Mouse (Mus musculus) forebrain, embryonic 11.5 days (tissue): Measurements from ENCODE around the gene Fsip1. TPM values are rescaled to one million over a fixed set of nuclear protein-coding genes. Genes with fewer than 3 reads are reported as not detected.

Source experiments
- ATAC-seq: fragments of 200-750 bp; cut with Nextera tagmentation; replicated peaks from 2 replicates; pipeline ENCODE4 v1.8.0; 2017; ENCODE audit warnings: moderate TSS enrichment; ENCODE audit not compliant: low FRiP score
- DNase-seq: peaks from one replicate; pipeline ENCODE4 v3.0.0-alpha.2; 2017; ENCODE audit warnings: low spot score
- H3K27ac ChIP-seq: fragments of 300-500 bp; sonication (generic); 2 replicates; pipeline ENCODE4 v1.5.1; 2014; ENCODE audit warnings: low read depth, low read length
- H3K27me3 ChIP-seq: fragments of 300-500 bp; sonication (generic); 2 replicates; pipeline ENCODE4 v1.6.1; 2014; ENCODE audit warnings: mild to moderate bottlenecking, low read length, mixed read lengths; ENCODE audit not compliant: control insufficient read depth, insufficient read depth
- H3K36me3 ChIP-seq: fragments of 300-500 bp; sonication (generic); 2 replicates; pipeline ENCODE4 v1.6.1; 2014; ENCODE audit warnings: mild to moderate bottlenecking, low read length, moderate library complexity, mixed read lengths; ENCODE audit not compliant: control insufficient read depth, insufficient read depth
- H3K4me1 ChIP-seq: fragments of 300-500 bp; sonication (generic); replicated peaks from 2 replicates; pipeline ENCODE4 v1.6.1; 2014; ENCODE audit warnings: low read length, mixed read lengths; ENCODE audit not compliant: control insufficient read depth, insufficient read depth
- H3K4me2 ChIP-seq: fragments of 300-500 bp; sonication (generic); 2 replicates; pipeline ENCODE4 v1.6.1; 2014; ENCODE audit warnings: low read depth, mild to moderate bottlenecking, low read length, moderate library complexity, mixed read lengths; ENCODE audit not compliant: severe bottlenecking
- H3K4me3 ChIP-seq: fragments of 300-500 bp; sonication (generic); 2 replicates; pipeline ENCODE4 v1.5.1; 2014; ENCODE audit warnings: low read depth, low read length
- H3K9ac ChIP-seq: fragments of 300-500 bp; sonication (generic); 2 replicates; pipeline ENCODE4 v1.6.1; 2014; ENCODE audit warnings: low read length
- H3K9me3 ChIP-seq: fragments of 300-500 bp; sonication (generic); 2 replicates; pipeline ENCODE4 v1.6.1; 2016; ENCODE audit warnings: low read length, mixed read lengths; ENCODE audit not compliant: control insufficient read depth
- WGBS: fragments of 180-500 bp; shearing (Covaris S2); extraction: QIAGEN DNeasy Blood & Tissue Kit; methylation state at CpG from one replicate; pipeline ENCODE4 v1.1.7; 2014; 5-methylcytosine and 5-hydroxymethylcytosine counted together
- polyA plus RNA-seq: library from polyadenylated mRNA; unstranded; fragments of >200 nt; fragmentation: Nextera tagmentation; extraction: Ambion mirVana; gene quantifications from 2 replicates; pipeline ENCODE4 v1.2.1, GENCODE M21; 2014

Fsip1 gene
- polyA plus RNA-seq, 1 experiment from 2014 or later = 4.2 TPM

DNA sequence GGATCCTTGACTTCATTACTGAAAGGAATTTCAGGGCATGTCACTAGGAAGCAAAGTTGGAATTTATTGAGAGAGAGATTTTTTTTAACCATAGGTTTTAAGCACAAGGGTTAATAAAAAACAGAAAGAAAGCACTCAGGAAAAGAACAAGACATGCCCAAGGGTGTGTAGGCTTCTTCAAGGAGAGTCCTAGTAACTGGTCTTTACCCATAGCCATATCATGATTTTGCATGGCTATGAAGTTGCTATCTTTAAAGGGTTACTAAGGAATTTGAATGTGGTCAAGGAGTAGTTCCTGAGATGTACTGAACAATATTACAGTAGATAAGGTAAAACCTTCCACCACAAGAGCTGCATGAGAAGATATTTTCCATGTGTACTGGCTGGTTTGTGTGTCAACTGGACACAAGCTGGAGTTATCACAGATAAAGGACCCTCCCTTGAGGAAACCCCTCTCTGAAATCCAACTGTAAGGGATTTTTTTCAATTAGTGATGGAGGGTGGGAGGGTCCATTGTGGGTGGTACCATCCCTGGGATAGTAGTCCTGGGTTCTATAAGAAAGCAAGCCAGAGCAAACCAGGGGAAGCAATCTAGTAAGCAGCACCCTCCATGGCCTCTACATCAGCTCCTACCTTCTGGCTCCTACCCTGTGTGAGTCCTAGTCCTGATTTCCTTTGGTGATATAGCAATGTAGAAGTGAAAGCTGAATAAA lies 76.7 kb downstream of the Fsip1 start:
- DNase-seq (no peak), ATAC-seq (peak; percentile 35; the same call in 1 of the 2 replicates)

DNA sequence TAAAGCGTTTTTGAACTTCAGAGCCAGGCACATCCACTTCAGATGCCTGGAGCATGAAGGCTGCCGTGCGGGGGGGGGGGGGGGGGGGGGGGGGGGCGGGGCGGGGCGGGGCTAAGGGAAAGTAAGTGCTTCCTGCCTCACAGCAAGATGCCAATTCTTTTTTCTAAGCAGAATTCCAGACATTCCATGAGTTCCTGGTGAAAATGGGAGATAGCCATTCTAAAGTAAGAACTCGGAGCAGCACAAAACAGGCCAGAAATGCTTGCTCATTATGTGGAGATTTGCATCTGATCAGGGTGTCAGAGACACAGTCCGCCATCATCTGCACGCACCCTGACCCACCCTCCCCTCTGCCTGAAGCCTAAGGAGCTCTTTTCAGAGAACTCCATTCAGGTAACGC lies 77.3 kb downstream of the Fsip1 start:
- no peaks in the 10 kb centered on the region for H3K36me3 ChIP-seq
- H3K9ac ChIP-seq = no peak overlapping the region
- H3K9me3 ChIP-seq = no peaks in the 10 kb centered on the region; the same call in 1 of the 2 replicates
- H3K4me1 ChIP-seq = 0 out of 2 replicates have a peak, but pooled peaks cover 2% of the 10 kb centered on the region
- H3K27me3 ChIP-seq = no peaks in the 10 kb centered on the region
- peak; percentile 88 for ATAC-seq
- H3K27ac ChIP-seq = peak overlapping the region; percentile 20; the same call in 1 of the 2 replicates
- 2% methylated on average over 7 of the region's 10 CpGs for WGBS
- peak overlapping the region; percentile 18; the same call in 1 of the 2 replicates for H3K4me3 ChIP-seq
- peak overlapping the region; percentile 41 for H3K4me2 ChIP-seq
- DNase-seq = no peak

More for the DNA sequence above, 76.7 kb downstream of the Fsip1 start:
- Histone ChIP-seq H3K4me3 (no peak overlapping the region; the same call in 1 of the 2 replicates), H3K9ac (no peak overlapping the region), H3K4me2 (peak overlapping the region; percentile 41), H3K9me3 (no peaks in the 10 kb centered on the region; the same call in 1 of the 2 replicates), H3K4me1 (0 out of 2 replicates have a peak, but pooled peaks cover 2% of the 10 kb centered on the region), H3K27me3 (no peaks in the 10 kb centered on the region), H3K36me3 (no peaks in the 10 kb centered on the region), H3K27ac (peak overlapping the region; percentile 20; the same call in 1 of the 2 replicates)

DNA sequence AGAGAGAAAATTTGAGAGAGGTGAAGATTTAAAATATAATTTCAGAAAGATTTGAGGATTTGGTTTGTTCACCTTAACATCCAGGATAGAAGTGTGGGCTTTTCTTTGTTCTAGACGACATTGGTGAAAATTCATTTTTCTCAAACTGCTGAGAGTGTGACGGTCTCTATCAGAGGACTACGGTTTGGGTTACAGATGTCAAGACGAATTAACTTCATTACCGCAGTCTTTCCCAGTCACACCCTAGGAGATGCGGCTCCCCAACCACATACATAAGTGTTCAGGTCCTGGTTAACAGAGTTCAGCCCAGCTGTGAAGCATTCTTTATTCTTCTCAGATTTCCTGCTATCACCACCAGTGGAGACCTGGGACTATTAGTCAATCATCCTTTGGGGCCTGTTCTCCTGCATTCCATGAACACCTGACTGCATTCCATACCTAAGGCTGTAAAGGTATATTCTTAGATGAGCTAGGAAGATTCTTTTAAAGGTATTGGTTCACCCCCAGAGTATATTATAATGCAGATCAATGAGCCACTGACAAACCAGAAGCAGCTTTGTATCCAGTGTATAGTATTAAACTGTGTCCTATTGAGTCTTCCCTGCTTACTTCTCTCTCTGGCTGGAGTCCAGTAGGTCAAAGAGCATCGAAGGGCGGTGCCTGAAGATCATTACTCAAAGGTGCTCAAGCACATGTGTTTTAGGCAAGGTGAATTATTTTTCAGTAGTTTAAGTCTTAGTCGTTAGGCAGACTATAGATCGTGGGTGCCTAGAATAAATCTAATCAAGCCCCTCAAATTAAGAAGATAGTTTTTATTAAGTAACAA lies 82.0 kb downstream of the Fsip1 start:
- 85% methylated on average over 10 of the region's 10 CpGs for WGBS
- Histone ChIP-seq H3K4me1 (0 out of 2 replicates have a peak, but pooled peaks cover 2% of the 10 kb centered on the region), H3K9ac (no peak overlapping the region), H3K27me3 (no peaks in the 10 kb centered on the region), H3K9me3 (no peaks in the 10 kb centered on the region; the same call in 1 of the 2 replicates), H3K4me3 (no peak overlapping the region), H3K27ac (no peak overlapping the region), H3K4me2 (no peak overlapping the region), H3K36me3 (no peaks in the 10 kb centered on the region)
- ATAC-seq (no peak), DNase-seq (no peak)

DNA sequence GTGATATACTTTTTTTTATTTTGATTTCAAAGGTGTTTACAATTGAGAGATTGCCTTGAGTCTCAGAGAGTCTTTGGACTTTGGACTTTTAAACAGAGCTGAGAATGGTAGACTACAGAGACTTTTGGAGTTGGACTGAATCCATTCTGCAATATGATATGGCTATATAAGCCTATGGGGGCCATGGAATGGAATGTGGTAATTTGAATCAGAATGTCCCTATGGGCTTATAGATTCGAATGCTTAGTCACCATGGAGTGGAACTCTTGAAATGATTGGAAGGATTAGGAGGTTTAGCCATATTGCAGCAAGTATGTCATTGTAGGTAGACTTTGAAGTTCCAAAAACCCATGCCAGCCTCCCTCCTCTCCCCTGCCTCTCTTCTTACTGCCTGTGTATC lies 88.5 kb downstream of the Fsip1 start:
- H3K4me1 ChIP-seq = peaks cover 6% of the 10 kb centered on the region; the same call in 1 of the 2 replicates
- H3K36me3 ChIP-seq = no peaks in the 10 kb centered on the region
- H3K4me2 ChIP-seq = no peak overlapping the region
- WGBS = 57% methylated on average over 1 of the region's 1 CpGs
- H3K9ac ChIP-seq = no peak overlapping the region
- H3K27ac ChIP-seq = no peak overlapping the region
- ATAC-seq (no peak), DNase-seq (no peak)
- H3K4me3 ChIP-seq = no peak overlapping the region
- H3K9me3 ChIP-seq = no peaks in the 10 kb centered on the region
- H3K27me3 ChIP-seq = no peaks in the 10 kb centered on the region

DNA sequence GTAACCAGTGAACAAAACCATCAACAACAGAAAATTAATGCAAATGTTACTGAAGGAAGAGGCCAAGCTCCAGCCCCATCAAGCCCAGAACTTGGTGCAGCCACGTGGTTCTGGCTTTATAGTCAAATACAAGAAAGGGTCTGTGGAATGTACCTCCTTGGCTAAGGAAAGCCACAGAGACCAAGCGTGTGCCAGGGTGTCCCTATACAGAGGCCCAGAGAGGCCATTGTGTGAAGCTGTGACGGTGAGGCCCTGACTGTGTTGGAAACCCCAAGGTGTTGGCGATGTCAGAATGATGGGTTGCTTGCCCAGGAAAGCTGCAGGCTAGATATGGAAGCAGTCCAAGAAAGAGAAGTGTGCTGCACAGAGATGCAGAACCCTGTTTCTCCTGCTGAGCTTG lies 89.0 kb downstream of the Fsip1 start:
- ATAC-seq (no peak), DNase-seq (no peak)
- whole genome bisulfite sequencing = 77% methylated on average over 4 of the region's 4 CpGs
- peaks cover 9% of the 10 kb centered on the region; the same call in 1 of the 2 replicates for H3K4me1 ChIP-seq
- no peaks in the 10 kb centered on the region for H3K36me3 ChIP-seq
- no peak overlapping the region for H3K27ac ChIP-seq
- H3K4me3 ChIP-seq = no peak overlapping the region
- H3K9ac ChIP-seq = no peak overlapping the region
- H3K4me2 ChIP-seq = no peak overlapping the region
- H3K9me3 ChIP-seq = no peaks in the 10 kb centered on the region
- no peaks in the 10 kb centered on the region for H3K27me3 ChIP-seq

DNA sequence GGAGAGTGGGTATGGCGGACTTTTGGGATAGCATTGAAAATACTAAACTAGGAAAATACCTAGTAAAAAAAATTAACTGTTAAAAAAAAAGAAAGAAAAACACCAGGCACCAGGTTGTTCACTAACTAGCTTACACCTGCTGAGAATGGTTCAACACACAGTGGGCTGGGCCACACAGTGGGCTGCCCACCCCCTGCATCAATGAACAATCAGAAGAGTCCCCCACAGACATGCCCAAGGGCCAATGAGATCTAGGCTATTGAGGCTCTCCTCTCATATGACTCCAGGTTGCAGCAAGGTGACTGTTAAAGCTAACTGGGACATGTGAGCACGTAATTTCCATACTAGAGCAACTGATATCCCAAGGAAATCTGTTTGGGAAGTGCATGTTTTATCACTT lies 91.1 kb downstream of the Fsip1 start:
- Histone ChIP-seq H3K9me3 (no peaks in the 10 kb centered on the region), H3K4me1 (peaks cover 13% of the 10 kb centered on the region; the same call in 1 of the 2 replicates), H3K4me2 (no peak overlapping the region), H3K27me3 (no peaks in the 10 kb centered on the region), H3K4me3 (no peak overlapping the region), H3K27ac (no peak overlapping the region), H3K9ac (no peak overlapping the region), H3K36me3 (no peaks in the 10 kb centered on the region)
- no peak for DNase-seq
- ATAC-seq = no peak
- WGBS = 85% methylated on average over 2 of the region's 2 CpGs

DNA sequence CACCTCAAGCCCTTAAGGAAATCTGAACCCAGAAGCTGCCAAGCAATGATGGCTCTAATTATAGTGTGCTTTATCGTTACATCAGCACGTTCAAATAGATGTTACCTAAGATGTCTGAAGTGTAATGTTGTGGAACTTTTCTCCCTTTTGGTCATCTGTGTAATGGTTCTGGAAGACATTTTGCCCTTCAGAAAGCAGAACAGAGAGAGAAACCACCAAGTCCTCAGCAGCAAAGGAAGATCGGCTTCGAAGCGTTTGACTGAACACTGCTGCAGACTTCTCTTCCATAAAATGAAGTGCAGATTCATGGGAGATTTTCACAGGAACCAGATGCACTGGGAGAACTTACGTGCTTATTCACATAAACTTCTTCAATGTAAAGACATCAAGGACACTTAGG lies 92.6 kb downstream of the Fsip1 start:
- H3K4me3 ChIP-seq = no peak overlapping the region
- H3K4me2 ChIP-seq = no peak overlapping the region
- no peaks in the 10 kb centered on the region for H3K9me3 ChIP-seq
- WGBS = 80% methylated on average over 6 of the region's 6 CpGs
- H3K9ac ChIP-seq = no peak overlapping the region
- ATAC-seq = no peak
- no peak overlapping the region for H3K27ac ChIP-seq
- H3K27me3 ChIP-seq = no peaks in the 10 kb centered on the region
- no peaks in the 10 kb centered on the region for H3K36me3 ChIP-seq
- DNase-seq = no peak
- peaks cover 13% of the 10 kb centered on the region for H3K4me1 ChIP-seq

DNA sequence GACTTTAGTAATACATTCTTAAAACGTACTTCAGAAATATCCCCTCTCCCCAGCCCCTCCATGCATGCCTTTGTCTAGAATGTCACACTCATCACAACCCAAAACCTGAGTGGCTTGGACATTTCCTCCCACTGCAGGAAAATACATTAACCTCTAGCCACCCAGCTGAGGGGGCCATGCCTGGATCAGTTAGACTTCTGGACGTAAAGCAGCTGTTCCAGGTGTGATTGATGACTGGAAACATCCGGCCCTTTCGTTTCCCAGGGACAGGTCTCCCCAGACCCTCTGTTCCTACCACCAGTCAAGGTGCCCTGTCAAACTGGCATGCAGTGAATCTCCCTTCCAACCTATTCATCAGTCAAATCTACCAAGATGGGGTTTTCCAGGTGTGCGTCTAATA lies 94.3 kb downstream of the Fsip1 start:
- H3K4me1 ChIP-seq = peaks cover 11% of the 10 kb centered on the region
- H3K27ac ChIP-seq = no peak overlapping the region
- WGBS = 83% methylated on average over 5 of the region's 5 CpGs
- no peak for DNase-seq
- H3K4me2 ChIP-seq = no peak overlapping the region
- no peak for ATAC-seq
- no peaks in the 10 kb centered on the region for H3K27me3 ChIP-seq
- H3K4me3 ChIP-seq = no peak overlapping the region
- H3K9me3 ChIP-seq = no peaks in the 10 kb centered on the region
- no peak overlapping the region for H3K9ac ChIP-seq
- H3K36me3 ChIP-seq = no peaks in the 10 kb centered on the region
